Mouse (Mus musculus): ENCODE measurements at regions not wholly inside any gene's neighbourhood (a gene's known extent, or its start where the extent isn't known, plus 50 kb on each side); places are given as distances from the start of the nearest gene placed in this dataset.

DNA sequence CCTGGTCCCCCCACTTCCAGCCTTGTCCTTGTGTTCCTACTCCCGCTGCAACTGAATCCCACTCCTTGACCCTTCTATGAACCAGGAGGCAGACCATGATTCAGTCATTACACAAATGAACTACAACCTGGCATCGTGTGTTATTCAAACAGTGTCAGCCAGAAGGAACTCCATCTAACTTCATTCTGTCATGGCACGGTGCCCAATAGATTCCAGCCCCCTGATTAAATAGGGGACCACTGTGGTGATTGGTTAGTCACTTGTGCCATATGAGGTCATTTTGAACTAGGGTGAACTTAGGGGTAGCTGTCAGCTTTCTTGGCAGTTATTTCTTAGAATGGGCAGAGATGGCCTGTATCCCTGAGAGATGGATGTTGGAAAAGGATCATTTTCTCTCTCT, 300.9 kb upstream of the Irx1 start:
- Histone ChIP-seq H3K27ac (no peak overlapping the region), H3K4me3 (no peak overlapping the region)
- TF ChIP-seq CTCF (IDR thresholded peaks at IDR 0.05): no peak
- intact Hi-C loops (cut with DNase I): no loop called here
- DNase-seq: no peak

DNA sequence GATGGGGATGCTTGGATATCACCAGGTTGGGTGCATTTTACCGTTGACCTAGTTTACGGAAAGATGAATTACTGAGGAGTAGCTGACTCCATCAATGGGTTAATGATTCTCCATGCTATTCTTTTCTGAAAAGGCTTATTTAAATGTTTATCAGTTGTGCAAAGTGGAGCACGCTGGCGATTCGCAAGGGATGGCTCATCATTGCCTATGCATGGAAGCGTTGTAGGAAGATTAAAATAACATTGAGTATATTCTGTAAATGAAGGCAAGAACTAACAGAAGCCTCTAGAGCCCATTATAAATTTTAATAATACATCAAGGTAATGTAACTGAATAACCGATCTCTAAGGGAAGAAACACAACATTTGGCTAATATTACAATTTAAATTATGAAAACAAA, 301.6 kb upstream of the Irx1 start:
- intact Hi-C loops (cut with DNase I): no loop called here
- H3K27ac ChIP-seq: no peak overlapping the region
- H3K4me3 ChIP-seq: no peak overlapping the region
- TF ChIP-seq CTCF (IDR thresholded peaks at IDR 0.05): no peak
- no peak for DNase-seq

DNA sequence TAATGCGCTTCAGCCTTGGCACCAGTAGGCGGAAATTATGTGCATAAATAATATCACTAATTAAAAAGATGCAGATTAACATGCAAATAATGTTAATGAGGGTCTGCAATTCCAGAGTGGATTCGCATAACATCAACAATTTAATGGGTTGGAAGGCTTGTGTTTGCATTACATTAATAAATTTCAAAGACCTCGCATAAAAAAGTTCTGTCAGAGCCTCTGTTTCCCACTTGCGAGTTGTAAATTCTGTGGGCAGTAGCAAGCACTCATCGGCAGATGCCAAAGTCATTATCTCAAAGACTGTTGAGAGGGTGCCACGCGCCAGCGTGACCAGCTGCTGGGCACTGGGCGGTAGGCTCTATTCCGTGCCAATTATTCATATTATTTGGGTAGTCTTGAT, 302.1 kb upstream of the Irx1 start:
- no peak overlapping the region for H3K27ac ChIP-seq
- TF ChIP-seq CTCF (IDR thresholded peaks at IDR 0.05): no peak
- DNase-seq: no peak
- H3K4me3 ChIP-seq: no peak overlapping the region
- intact Hi-C loops (cut with DNase I): no loop called here

DNA sequence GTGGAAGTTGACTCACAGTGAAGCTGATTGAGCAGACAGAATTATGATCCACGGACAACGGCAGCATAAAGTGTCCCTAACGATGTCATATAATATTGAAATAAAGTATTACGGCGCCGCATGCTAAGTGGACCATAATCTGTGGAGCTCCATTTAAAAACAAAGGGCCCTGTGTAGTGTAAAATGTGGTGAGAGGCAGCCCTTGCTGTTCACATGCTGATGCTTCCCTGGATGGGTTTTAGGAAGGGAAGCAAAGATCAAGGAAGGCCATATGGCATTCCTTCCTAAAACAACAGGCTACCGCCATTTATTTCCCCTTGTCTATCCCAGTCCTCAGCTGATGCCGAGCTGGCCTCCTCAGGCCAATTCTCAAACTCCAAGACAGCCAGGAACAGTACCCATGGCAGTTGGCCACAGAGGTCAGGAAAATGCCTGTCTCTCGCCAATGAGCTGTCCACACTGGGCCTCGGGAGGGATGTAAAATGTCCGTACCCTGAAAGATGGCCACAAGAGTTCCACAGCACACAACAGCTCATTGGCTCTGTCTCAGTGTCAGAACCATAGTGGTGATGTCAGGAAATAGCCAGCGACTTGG, 302.7 kb upstream of the Irx1 start:
- DNase-seq: no peak
- intact Hi-C loops (cut with DNase I): no loop called here
- no peak overlapping the region for H3K27ac ChIP-seq
- no peak overlapping the region for H3K4me3 ChIP-seq
- no peak for TF ChIP-seq CTCF (IDR thresholded peaks at IDR 0.05)

DNA sequence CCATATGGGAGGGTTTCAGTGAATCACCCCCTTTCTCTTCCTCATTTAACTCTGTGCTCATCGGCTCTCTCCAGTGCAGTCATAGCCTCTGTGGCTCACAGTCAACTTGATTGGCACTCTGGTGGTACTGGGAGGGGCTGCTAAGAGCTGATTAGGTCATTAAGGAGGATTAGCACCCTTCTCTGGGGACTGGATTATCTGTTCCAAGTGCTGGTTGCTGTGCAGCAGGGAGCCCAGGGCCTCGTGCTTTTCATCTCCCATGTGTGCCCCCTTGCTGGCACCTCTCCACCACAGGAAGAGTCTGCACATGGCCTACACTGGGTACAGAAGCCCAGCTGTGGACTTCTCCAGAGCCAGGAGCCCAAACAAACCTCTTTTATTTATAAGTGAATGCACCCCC, 316.8 kb upstream of the Irx1 start:
- no peak for TF ChIP-seq CTCF (IDR thresholded peaks at IDR 0.05)
- intact Hi-C loops (cut with DNase I): no loop called here
- no peak overlapping the region for H3K4me3 ChIP-seq
- no peak overlapping the region for H3K27ac ChIP-seq
- no peak for DNase-seq

DNA sequence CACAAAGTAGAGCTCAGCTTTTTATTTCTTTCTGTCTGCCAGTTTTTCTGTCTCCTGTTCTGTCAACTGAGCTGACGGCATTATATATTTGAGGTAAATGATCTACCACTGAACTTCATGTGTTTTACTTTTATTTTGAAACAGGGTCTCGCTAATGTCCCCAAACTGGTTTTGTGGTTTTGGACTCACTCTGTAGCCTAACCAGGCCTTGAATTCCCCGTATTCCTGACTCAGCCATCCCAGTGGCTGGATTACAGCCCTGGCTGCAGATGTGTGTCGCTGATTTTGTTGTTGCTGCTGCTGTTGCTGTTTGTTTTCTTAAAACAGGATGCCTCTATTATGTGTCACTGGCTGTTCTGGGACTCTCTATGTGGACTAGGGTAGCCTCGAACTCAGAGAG, 317.3 kb upstream of the Irx1 start:
- TF ChIP-seq CTCF (IDR thresholded peaks at IDR 0.05): no peak
- no peak for DNase-seq
- intact Hi-C loops (cut with DNase I): no loop called here
- H3K27ac ChIP-seq: no peak overlapping the region
- H3K4me3 ChIP-seq: no peak overlapping the region

DNA sequence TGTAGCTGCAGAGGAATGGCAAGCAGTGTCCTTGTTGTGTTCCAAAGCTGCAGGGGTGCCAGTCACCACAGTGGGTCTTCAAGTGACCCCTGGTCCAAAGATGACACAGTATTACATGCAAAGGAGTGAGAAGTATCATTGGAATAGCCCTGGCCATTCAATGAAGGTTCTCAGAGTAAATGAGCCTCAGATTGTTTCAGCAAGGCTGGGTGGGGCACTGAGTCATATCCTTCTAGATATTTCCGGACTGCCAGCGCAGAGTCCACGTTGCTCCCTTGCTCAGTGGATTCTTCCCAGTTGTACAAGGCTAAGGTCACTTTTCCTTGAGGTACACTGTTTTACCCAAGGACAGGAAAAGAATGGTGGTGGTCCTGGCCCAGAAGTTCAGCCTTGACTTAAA, 319.2 kb upstream of the Irx1 start:
- no peak overlapping the region for H3K27ac ChIP-seq
- no peak for DNase-seq
- intact Hi-C loops (cut with DNase I): no loop called here
- H3K4me3 ChIP-seq: no peak overlapping the region
- no peak for TF ChIP-seq CTCF (IDR thresholded peaks at IDR 0.05)

DNA sequence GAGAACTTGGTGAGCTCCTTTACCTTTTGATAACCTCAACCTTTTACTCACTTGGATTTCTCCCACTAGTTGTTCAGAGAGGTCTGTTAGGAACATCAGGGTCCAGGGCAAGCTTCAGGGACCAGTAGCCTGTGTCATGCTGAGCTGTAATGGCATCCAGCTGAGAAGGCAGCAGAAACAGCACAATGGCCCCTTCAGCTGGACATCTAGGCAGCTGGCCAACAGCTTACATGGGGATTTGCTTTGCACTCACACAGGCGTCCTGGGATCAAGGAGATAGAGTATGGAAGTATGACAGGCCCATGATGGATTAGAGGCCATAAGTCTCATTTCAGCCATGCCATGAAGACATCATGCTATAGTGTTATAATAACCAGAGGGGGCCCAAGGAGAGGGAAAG, 320.2 kb upstream of the Irx1 start:
- no peak for DNase-seq
- Histone ChIP-seq H3K4me3 (no peak overlapping the region), H3K27ac (no peak overlapping the region)
- no peak for TF ChIP-seq CTCF (IDR thresholded peaks at IDR 0.05)
- intact Hi-C loops (cut with DNase I): no loop called here

DNA sequence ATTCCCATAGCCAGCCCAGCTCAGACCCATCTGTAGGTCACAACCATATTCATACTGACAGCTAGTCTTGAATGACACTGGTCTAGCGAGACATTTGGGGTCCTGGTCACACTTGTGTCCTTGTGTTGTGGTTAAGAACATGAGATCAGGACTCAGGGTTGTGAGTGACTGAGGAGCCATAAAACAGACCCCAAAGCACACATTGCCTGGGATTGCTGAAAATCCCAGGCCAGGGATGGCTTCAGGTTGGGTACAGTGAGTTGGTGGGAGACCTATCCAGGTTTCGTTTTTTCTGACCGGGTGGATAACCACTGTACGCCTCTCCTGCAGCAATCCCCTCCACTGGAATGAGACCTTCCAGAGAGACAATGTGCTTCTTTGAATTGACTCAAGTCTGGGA, 322.8 kb upstream of the Irx1 start:
- intact Hi-C loops (cut with DNase I): no loop called here
- TF ChIP-seq CTCF (IDR thresholded peaks at IDR 0.05): no peak
- Histone ChIP-seq H3K27ac (no peak overlapping the region), H3K4me3 (no peak overlapping the region)
- DNase-seq: no peak

DNA sequence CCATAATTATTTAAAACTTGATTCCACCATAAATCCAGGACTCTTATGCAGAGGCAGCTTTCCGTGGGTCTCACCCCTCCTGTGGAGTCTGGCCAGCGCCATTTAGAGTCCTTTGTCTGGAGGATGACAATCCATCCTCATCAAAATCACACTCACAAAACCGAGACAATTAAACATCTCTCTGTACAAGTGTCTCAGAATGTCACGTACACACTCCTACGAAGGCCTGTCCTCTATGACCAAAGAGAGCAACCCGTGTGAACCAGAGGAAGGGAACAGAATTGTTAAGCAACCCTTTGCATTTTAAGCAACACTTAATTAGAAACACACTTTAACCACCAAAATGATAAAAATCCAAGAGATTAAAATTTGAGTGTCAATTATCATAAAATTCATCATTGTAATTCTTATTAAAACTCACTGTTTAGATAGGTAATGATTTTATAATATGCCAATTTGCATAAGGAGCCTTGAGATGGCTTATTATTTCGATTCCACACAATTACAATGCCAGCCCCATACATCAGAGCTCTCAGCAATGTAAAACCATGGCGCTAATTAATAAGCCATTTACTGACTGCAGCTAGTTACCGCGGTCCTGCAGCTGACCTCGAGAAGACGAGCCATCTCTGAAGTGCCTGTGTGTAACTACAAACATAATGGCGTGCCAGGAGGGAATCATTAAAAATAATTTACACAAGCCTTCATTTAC, 325.0 kb upstream of the Irx1 start:
- TF ChIP-seq CTCF (IDR thresholded peaks at IDR 0.05): no peak
- DNase-seq: no peak
- no peak overlapping the region for H3K27ac ChIP-seq
- intact Hi-C loops (cut with DNase I): no loop called here
- H3K4me3 ChIP-seq: no peak overlapping the region

DNA sequence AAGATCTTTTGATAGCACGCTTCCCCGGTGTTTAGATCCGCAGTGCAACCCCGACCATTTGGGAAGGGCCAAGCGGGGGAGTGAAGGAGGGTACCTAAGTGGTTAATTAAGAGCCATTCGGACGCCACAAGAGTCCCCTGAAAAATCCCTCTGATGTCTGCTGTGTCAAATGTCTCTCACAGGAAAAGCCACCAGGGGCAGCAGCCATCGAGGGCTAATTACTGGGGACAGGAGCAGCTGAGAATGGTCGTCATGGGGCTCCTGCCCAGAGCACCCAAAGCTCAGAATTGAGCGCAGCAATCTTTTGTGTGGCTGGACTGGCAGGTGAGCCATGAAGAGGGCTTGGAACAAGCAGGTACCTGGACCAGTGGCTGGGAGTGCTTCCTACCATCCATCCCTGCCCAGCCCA, 325.6 kb upstream of the Irx1 start:
- no peak for DNase-seq
- intact Hi-C loops (cut with DNase I): no loop called here
- no peak for TF ChIP-seq CTCF (IDR thresholded peaks at IDR 0.05)
- Histone ChIP-seq H3K4me3 (no peak overlapping the region), H3K27ac (no peak overlapping the region)

DNA sequence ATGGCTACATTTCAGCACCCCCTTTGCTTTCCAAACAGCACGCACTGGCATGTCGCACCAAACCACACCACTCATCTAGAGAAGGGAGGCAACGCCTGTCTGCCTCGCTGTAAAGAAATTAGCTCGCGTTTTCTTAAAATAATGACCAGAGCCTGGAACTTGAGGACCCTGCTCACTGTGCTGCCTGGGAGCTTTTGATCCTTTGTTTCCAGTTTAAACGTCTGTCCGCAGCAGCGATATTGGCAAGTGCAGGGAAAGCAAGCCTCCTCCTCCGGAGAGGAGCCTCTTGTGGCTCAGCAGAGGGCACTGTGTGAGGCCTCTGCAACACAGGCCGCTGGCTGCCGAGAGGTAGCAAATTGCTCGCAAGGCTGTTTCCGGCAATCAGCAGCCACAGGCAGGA, 328.8 kb upstream of the Irx1 start:
- no peak overlapping the region for H3K4me3 ChIP-seq
- DNase-seq: no peak
- no peak for TF ChIP-seq CTCF (IDR thresholded peaks at IDR 0.05)

DNA sequence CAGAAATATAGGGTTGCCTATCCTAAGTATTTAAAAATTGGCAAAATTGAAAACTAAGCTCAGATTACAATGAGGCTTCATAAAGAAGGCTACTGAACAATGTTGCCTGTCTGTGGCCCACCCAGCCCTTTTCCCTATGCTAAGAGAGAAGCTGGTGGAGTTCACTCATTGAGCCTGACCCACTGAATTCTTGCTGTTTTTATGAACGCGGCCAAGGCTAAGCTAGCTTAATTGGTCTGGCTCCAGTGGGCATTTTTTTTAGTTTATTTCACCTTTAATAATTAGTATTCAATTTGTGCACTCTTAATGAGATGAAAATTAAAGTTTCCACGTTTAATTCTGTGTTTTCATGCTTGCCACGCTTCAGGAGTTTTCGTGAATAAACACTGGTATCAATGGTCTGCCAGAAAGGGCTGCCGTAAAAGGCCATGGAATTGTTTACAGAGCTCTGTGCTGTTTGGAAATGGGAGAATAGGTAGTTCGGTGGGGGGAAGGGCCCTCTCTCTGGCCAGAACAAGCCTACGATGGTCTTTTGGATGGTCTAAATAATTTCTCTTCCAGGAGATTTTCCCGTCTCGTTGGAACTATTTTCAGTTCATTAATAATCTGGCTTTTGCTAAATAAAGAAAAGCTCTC, 329.7 kb upstream of the Irx1 start:
- Histone ChIP-seq H3K4me3 (no peak overlapping the region), H3K27ac (no peak overlapping the region)
- no peak for TF ChIP-seq CTCF (IDR thresholded peaks at IDR 0.05)
- intact Hi-C loops (cut with DNase I): no loop called here
- no peak for DNase-seq

More for the DNA sequence above, 328.8 kb upstream of the Irx1 start:
- H3K27ac ChIP-seq: no peak overlapping the region
- intact Hi-C loops (cut with DNase I): no loop called here

Measured in gastrocnemius, adult 2 months (tissue).